Mouse (Mus musculus): Measurements from ENCODE around the gene Astn2. TPM values are rescaled to one million over a fixed set of nuclear protein-coding genes. Genes with fewer than 3 reads are reported as not detected.

Gene Astn2
- polyA plus RNA-seq, 1 experiment = not detected

- Histone ChIP-seq H3K4me2 (ENCODE audit: low read depth) (no peak overlapping the region), H3ac (ENCODE audit: control insufficient read depth, insufficient read length) (no peak overlapping the region), H3K36me3 (ENCODE audit: control insufficient read depth, insufficient read depth) (no peaks in the 10 kb centered on the region), H3K27me3 (ENCODE audit: control insufficient read depth, insufficient read depth, insufficient read length) (no peaks in the 10 kb centered on the region), H3K79me2 (ENCODE audit: control insufficient read depth, insufficient read depth) (no peaks in the 10 kb centered on the region), H3K4me3 (no peak overlapping the region)
- TF ChIP-seq USF1 (IDR thresholded peaks at IDR 0.05; ENCODE audit: low read depth) (no peak), POLR2AphosphoS2 (IDR thresholded peaks at IDR 0.05; ENCODE audit: insufficient read length, low read depth) (no peak), POLR2A (IDR thresholded peaks at IDR 0.05; ENCODE audit: insufficient read length, low read depth) (no peak)
Measured at GRCm38 (mm10) chr4:65916027-65917008, 488.1 kb downstream of the Astn2 start.

GRCm38 (mm10) chr4:65912247-65912942 lies 492.0 kb downstream of the Astn2 start:
- Histone ChIP-seq H3K79me2 (ENCODE audit: control insufficient read depth, insufficient read depth) (no peaks in the 10 kb centered on the region), H3K36me3 (ENCODE audit: control insufficient read depth, insufficient read depth) (no peaks in the 10 kb centered on the region), H3ac (ENCODE audit: control insufficient read depth, insufficient read length) (no peak overlapping the region), H3K4me2 (ENCODE audit: low read depth) (no peak overlapping the region), H3K27me3 (ENCODE audit: control insufficient read depth, insufficient read depth, insufficient read length) (no peaks in the 10 kb centered on the region), H3K4me3 (no peak overlapping the region)
- TF ChIP-seq POLR2A (IDR thresholded peaks at IDR 0.05; ENCODE audit: insufficient read length, low read depth) (no peak), CEBPB (IDR thresholded peaks at IDR 0.05; ENCODE audit: insufficient read depth, poor library complexity, severe bottlenecking) (no peak), TCF12 (IDR thresholded peaks at IDR 0.05; ENCODE audit: insufficient read depth, poor library complexity, severe bottlenecking) (no peak), USF1 (IDR thresholded peaks at IDR 0.05; ENCODE audit: low read depth) (no peak)

DNA sequence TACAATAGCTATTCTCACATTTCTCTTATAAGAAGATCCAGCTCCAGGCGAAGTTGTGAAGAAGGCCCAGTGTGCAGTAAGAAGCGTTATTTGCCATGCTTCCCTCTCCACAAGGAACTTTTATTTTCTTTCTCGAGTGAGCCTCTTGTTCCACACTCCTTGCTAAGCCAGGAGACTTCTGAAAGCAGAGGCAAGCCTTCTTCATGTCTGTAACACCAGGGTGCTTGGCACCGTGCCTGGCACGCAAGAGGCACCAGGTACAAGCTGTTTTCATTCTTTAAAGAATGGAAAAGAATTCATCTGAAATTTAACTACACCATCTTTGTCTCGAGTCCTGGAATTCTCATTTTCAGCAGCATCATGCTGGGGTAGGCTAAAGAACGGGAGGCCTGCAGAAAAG lies 496.8 kb downstream of the Astn2 start:
- H3K4me3 ChIP-seq = no peak overlapping the region
- no peaks in the 10 kb centered on the region for H3K79me2 ChIP-seq (ENCODE audit: control insufficient read depth, insufficient read depth)
- H3K36me3 ChIP-seq (ENCODE audit: control insufficient read depth, insufficient read depth) = no peaks in the 10 kb centered on the region
- no peak for TF ChIP-seq REST (IDR thresholded peaks at IDR 0.05; ENCODE audit: insufficient read depth, insufficient read length)
- TF ChIP-seq SRF (IDR thresholded peaks at IDR 0.05; ENCODE audit: control insufficient read depth, insufficient read length, low read depth) = no peak
- no peak for TF ChIP-seq POLR2A (IDR thresholded peaks at IDR 0.05; ENCODE audit: insufficient read length, low read depth)
- no peak for TF ChIP-seq POLR2AphosphoS2 (IDR thresholded peaks at IDR 0.05; ENCODE audit: insufficient read length, low read depth)
- TF ChIP-seq USF1 (IDR thresholded peaks at IDR 0.05; ENCODE audit: low read depth) = no peak
- no peak for TF ChIP-seq MAX (IDR thresholded peaks at IDR 0.05; ENCODE audit: low read depth)
- no peak for TF ChIP-seq MYOD1 (IDR thresholded peaks at IDR 0.05; ENCODE audit: control insufficient read depth in 1 of 3, insufficient read length in 2 of 3, low read depth in 2 of 3)
- no peak for TF ChIP-seq TCF3 (IDR thresholded peaks at IDR 0.05; ENCODE audit: insufficient read length, low read depth)
- TF ChIP-seq E2F4 (IDR thresholded peaks at IDR 0.05; ENCODE audit: insufficient read depth) = no peak
- TF ChIP-seq CEBPB (IDR thresholded peaks at IDR 0.05; ENCODE audit: insufficient read depth, poor library complexity, severe bottlenecking) = no peak
- TF ChIP-seq MYOG (IDR thresholded peaks at IDR 0.05; ENCODE audit: control insufficient read depth in 1 of 3, insufficient read depth in 1 of 3, insufficient read length in 2 of 3, low read depth in 2 of 3) = no peak
- no peak for TF ChIP-seq TCF12 (IDR thresholded peaks at IDR 0.05; ENCODE audit: insufficient read depth, poor library complexity, severe bottlenecking)
- H3K4me2 ChIP-seq (ENCODE audit: low read depth) = no peak overlapping the region
- H3ac ChIP-seq (ENCODE audit: control insufficient read depth, insufficient read length) = no peak overlapping the region
- H3K27me3 ChIP-seq (ENCODE audit: control insufficient read depth, insufficient read depth, insufficient read length) = no peaks in the 10 kb centered on the region

DNA sequence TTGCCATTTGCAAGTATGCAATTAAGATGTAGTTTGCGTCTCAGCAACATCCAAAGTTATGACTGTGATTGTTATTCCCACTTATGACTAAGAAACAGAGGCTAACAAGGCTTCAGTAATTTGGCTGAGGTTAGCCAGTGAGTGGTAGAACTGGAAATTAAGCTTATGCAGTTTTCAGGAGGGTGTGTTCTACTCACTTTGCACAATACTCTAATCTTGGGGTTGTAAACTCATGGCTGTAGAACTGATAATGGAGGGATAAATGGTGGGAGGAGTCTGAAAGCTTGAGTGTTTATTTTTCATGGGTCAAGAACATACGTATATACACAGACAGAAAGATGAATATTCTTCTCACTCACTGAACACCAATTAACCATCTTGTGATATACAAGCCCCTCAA lies 499.4 kb downstream of the Astn2 start:
- Histone ChIP-seq H3K36me3 (ENCODE audit: control insufficient read depth, insufficient read depth) (no peaks in the 10 kb centered on the region), H3ac (ENCODE audit: control insufficient read depth, insufficient read length) (no peak overlapping the region), H3K79me2 (ENCODE audit: control insufficient read depth, insufficient read depth) (no peaks in the 10 kb centered on the region), H3K4me3 (no peak overlapping the region), H3K4me2 (ENCODE audit: low read depth) (no peak overlapping the region), H3K27me3 (ENCODE audit: control insufficient read depth, insufficient read depth, insufficient read length) (no peaks in the 10 kb centered on the region)
- no peak for TF ChIP-seq E2F4 (IDR thresholded peaks at IDR 0.05; ENCODE audit: insufficient read depth)
- no peak for TF ChIP-seq TCF12 (IDR thresholded peaks at IDR 0.05; ENCODE audit: insufficient read depth, poor library complexity, severe bottlenecking)
- TF ChIP-seq TCF3 (IDR thresholded peaks at IDR 0.05; ENCODE audit: insufficient read length, low read depth) = no peak
- no peak for TF ChIP-seq POLR2A (IDR thresholded peaks at IDR 0.05; ENCODE audit: insufficient read length, low read depth)
- no peak for TF ChIP-seq MAX (IDR thresholded peaks at IDR 0.05; ENCODE audit: low read depth)
- no peak for TF ChIP-seq CEBPB (IDR thresholded peaks at IDR 0.05; ENCODE audit: insufficient read depth, poor library complexity, severe bottlenecking)
- TF ChIP-seq POLR2AphosphoS2 (IDR thresholded peaks at IDR 0.05; ENCODE audit: insufficient read length, low read depth) = no peak
- TF ChIP-seq REST (IDR thresholded peaks at IDR 0.05; ENCODE audit: insufficient read depth, insufficient read length) = no peak
- no peak for TF ChIP-seq SRF (IDR thresholded peaks at IDR 0.05; ENCODE audit: control insufficient read depth, insufficient read length, low read depth)
- TF ChIP-seq MYOD1 (IDR thresholded peaks at IDR 0.05; ENCODE audit: control insufficient read depth in 1 of 3, insufficient read length in 2 of 3, low read depth in 2 of 3) = no peak
- no peak for TF ChIP-seq USF1 (IDR thresholded peaks at IDR 0.05; ENCODE audit: low read depth)
- no peak for TF ChIP-seq MYOG (IDR thresholded peaks at IDR 0.05; ENCODE audit: control insufficient read depth in 1 of 3, insufficient read depth in 1 of 3, insufficient read length in 2 of 3, low read depth in 2 of 3)

All from myocyte (in vitro differentiated cells).